Mouse (Mus musculus): Measurements from ENCODE around the gene Nol6. TPM values are rescaled to one million over a fixed set of nuclear protein-coding genes. Genes with fewer than 3 reads are reported as not detected.
"Not testable (repeated sequence)": the region's sequence is repeated elsewhere in the genome, so short reads cannot be mapped to it uniquely, and the experiment has no call there.

Gene Nol6
- polyA plus RNA-seq, 1 experiment from 2014 or later: 18.6 TPM

- Histone ChIP-seq H3K9ac (replicated peaks; ENCODE audit: low read length) (no peak overlapping the region), H3K4me2 (ENCODE audit: low read depth, low read length) (no peak overlapping the region), H3K27me3 (ENCODE audit: control insufficient read depth, insufficient read depth, low read length) (no peaks in the 10 kb centered on the region), H3K27ac (replicated peaks; ENCODE audit: low read depth, low read length) (no peak overlapping the region), H3K9me3 (replicated peaks; ENCODE audit: control insufficient read depth, low read length) (no peaks in the 10 kb centered on the region), H3K4me3 (ENCODE audit: low read depth, low read length) (no peak overlapping the region), H3K4me1 (ENCODE audit: control insufficient read depth, insufficient read depth, low read length) (no peaks in the 10 kb centered on the region), H3K36me3 (replicated peaks; ENCODE audit: control insufficient read depth, insufficient read depth, low read depth, low read length) (no peaks in the 10 kb centered on the region)
- 82% methylated on average over 4 of the region's 4 CpGs for WGBS
- no peak for ATAC-seq (replicated peaks; ENCODE audit: insufficient number of reproducible peaks, low FRiP score, low TSS enrichment, low read depth)
- DNase-seq (ENCODE audit: low spot score): no peak
Measured at GRCm38 (mm10) chr4:41089189-41089588, 35.1 kb downstream of the Nol6 start.

DNA sequence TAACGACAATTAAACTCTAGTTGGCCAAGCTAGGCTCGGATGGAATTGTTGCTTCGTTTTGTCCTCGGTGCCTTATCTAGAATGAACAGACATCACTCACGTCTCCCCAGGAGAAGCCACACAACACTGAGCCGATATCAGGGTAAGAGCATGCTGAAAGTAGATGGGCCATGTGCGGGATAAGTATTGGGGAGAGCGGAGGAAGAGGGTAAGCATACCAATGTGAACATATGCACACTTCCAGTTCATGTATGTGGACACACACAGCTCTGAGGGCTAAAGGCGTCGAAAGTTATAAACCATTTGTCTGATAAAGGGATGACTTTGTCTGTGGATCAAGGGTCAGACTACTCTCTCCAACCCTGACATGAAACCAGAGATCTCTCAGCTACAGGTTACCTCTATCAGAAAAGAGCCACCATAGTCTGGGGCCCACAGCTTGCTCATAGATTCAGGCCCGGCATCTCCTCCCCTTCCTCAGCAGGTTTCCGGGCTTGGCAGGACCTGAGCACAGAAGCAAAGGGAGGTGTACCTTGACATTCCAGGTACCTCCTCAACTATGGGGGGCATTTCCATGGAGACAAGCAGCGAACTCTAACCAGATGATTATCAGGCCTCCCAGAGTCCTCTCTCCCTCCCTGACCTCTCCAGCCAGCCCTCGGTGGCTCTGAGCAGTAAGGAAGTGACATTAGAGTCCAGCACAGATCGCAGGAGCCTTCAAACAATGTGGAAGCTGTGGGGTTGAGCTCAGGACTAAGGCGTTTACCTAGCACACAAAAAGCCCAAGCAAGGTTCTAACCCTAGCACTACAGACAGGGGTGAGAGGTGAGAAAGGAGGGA lies 36.6 kb downstream of the Nol6 start:
- no peaks in the 10 kb centered on the region; the same call in 1 of the 2 replicates for H3K27me3 ChIP-seq (ENCODE audit: control insufficient read depth, insufficient read depth, low read length)
- H3K4me2 ChIP-seq (ENCODE audit: low read depth, low read length): no peak overlapping the region
- WGBS: 87% methylated on average over 16 of the region's 16 CpGs
- ATAC-seq (replicated peaks; ENCODE audit: insufficient number of reproducible peaks, low FRiP score, low TSS enrichment, low read depth): no peak
- no peaks in the 10 kb centered on the region for H3K9me3 ChIP-seq (replicated peaks; ENCODE audit: control insufficient read depth, low read length)
- no peak overlapping the region for H3K9ac ChIP-seq (replicated peaks; ENCODE audit: low read length)
- H3K27ac ChIP-seq (replicated peaks; ENCODE audit: low read depth, low read length): no peak overlapping the region
- DNase-seq (ENCODE audit: low spot score): no peak
- H3K4me1 ChIP-seq (ENCODE audit: control insufficient read depth, insufficient read depth, low read length): no peaks in the 10 kb centered on the region
- H3K36me3 ChIP-seq (replicated peaks; ENCODE audit: control insufficient read depth, insufficient read depth, low read depth, low read length): no peaks in the 10 kb centered on the region
- no peak overlapping the region for H3K4me3 ChIP-seq (ENCODE audit: low read depth, low read length)

DNA sequence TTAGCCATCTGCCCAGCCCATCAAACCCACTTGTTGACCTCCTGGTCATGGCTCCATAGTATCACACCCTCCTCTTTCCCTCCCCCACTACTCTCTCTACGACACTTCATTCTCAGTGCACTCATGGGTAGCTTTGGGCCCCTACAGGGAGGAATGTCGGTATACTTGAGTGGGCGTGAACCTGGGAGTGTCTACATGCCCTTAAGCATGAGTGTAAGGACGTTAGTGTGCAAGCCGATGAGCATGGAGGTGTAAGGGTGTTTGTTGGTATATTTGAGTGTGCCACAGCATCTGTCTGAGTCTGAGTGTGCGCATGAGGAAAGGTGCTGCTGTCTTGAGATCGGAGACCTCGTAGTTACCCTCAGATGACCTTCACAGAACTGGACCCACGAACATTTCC lies 37.3 kb downstream of the Nol6 start:
- H3K36me3 ChIP-seq (replicated peaks; ENCODE audit: control insufficient read depth, insufficient read depth, low read depth, low read length): no peaks in the 10 kb centered on the region
- ATAC-seq (replicated peaks; ENCODE audit: insufficient number of reproducible peaks, low FRiP score, low TSS enrichment, low read depth): no peak
- H3K9me3 ChIP-seq (replicated peaks; ENCODE audit: control insufficient read depth, low read length): no peaks in the 10 kb centered on the region
- no peak overlapping the region for H3K4me2 ChIP-seq (ENCODE audit: low read depth, low read length)
- no peak overlapping the region for H3K4me3 ChIP-seq (ENCODE audit: low read depth, low read length)
- DNase-seq (ENCODE audit: low spot score): no peak
- H3K27ac ChIP-seq (replicated peaks; ENCODE audit: low read depth, low read length): no peak overlapping the region
- WGBS: 82% methylated on average over 9 of the region's 9 CpGs
- no peaks in the 10 kb centered on the region for H3K4me1 ChIP-seq (ENCODE audit: control insufficient read depth, insufficient read depth, low read length)
- no peaks in the 10 kb centered on the region; the same call in 1 of the 2 replicates for H3K27me3 ChIP-seq (ENCODE audit: control insufficient read depth, insufficient read depth, low read length)
- no peak overlapping the region for H3K9ac ChIP-seq (replicated peaks; ENCODE audit: low read length)

DNA sequence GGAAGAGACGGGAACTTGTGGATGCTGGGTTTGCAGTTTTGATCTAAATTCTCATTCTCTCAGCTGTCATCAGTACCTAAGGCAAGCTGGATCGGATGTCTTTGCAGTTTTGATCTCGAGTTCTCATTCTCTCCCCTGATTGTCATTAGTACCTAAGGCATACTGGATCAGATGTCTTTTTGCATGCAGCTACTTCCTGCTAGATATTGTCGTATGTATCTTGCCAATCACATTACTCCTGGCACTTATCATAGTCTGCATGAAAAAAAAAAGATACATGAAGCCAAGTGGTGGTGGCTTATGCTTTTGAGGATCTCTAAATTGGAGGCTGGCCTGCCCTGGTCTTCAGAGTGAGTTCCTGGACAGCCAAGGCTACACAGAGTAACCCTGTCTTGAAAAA lies 39.4 kb downstream of the Nol6 start:
- H3K9ac ChIP-seq (replicated peaks; ENCODE audit: low read length): no peak overlapping the region
- ATAC-seq (replicated peaks; ENCODE audit: insufficient number of reproducible peaks, low FRiP score, low TSS enrichment, low read depth): no peak
- WGBS: 80% methylated on average over 4 of the region's 4 CpGs

DNA sequence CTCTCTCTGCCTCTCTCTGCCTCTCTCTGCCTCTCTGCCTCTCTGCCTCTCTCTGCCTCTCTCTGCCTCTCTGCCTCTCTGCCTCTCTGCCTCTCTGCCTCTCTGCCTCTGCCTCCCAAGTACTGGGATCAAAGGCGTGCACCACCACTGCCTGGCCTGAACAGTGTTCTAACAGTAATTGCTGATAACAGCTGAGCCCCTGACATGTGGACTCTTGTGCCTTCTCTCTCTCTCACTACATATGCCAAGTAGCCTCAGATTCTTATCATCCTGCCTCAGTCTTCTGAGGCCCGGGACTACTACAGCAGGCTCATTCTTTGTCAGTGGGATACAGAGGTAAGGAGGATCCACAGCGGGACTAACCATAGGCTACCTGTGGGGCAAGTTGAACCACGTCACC lies 41.5 kb downstream of the Nol6 start:
- DNase-seq (ENCODE audit: low spot score); H3K4me1 ChIP-seq (ENCODE audit: control insufficient read depth, insufficient read depth, low read length); H3K9ac ChIP-seq (replicated peaks; ENCODE audit: low read length); H3K9me3 ChIP-seq (replicated peaks; ENCODE audit: control insufficient read depth, low read length); H3K4me2 ChIP-seq (ENCODE audit: low read depth, low read length); H3K4me3 ChIP-seq (ENCODE audit: low read depth, low read length); H3K36me3 ChIP-seq (replicated peaks; ENCODE audit: control insufficient read depth, insufficient read depth, low read depth, low read length); H3K27ac ChIP-seq (replicated peaks; ENCODE audit: low read depth, low read length); H3K27me3 ChIP-seq (ENCODE audit: control insufficient read depth, insufficient read depth, low read length); ATAC-seq (replicated peaks; ENCODE audit: insufficient number of reproducible peaks, low FRiP score, low TSS enrichment, low read depth): not testable (repeated sequence)
- 69% methylated on average over 4 of the region's 4 CpGs for WGBS

More for the DNA sequence above, 39.4 kb downstream of the Nol6 start:
- Histone ChIP-seq H3K36me3 (replicated peaks; ENCODE audit: control insufficient read depth, insufficient read depth, low read depth, low read length) (no peaks in the 10 kb centered on the region), H3K9me3 (replicated peaks; ENCODE audit: control insufficient read depth, low read length) (no peaks in the 10 kb centered on the region), H3K4me3 (ENCODE audit: low read depth, low read length) (no peak overlapping the region), H3K4me2 (ENCODE audit: low read depth, low read length) (no peak overlapping the region), H3K27me3 (ENCODE audit: control insufficient read depth, insufficient read depth, low read length) (no peaks in the 10 kb centered on the region; the same call in 1 of the 2 replicates), H3K4me1 (ENCODE audit: control insufficient read depth, insufficient read depth, low read length) (no peaks in the 10 kb centered on the region), H3K27ac (replicated peaks; ENCODE audit: low read depth, low read length) (no peak overlapping the region)
- no peak for DNase-seq (ENCODE audit: low spot score)

GRCm38 (mm10) chr4:41081733-41082132 lies 42.5 kb downstream of the Nol6 start:
- no peak overlapping the region for H3K4me2 ChIP-seq (ENCODE audit: low read depth, low read length)
- no peak overlapping the region for H3K27ac ChIP-seq (replicated peaks; ENCODE audit: low read depth, low read length)
- ATAC-seq (replicated peaks; ENCODE audit: insufficient number of reproducible peaks, low FRiP score, low TSS enrichment, low read depth) (no peak), DNase-seq (ENCODE audit: low spot score) (no peak)
- H3K9ac ChIP-seq (replicated peaks; ENCODE audit: low read length): no peak overlapping the region
- no peaks in the 10 kb centered on the region; the same call in 1 of the 2 replicates for H3K27me3 ChIP-seq (ENCODE audit: control insufficient read depth, insufficient read depth, low read length)
- no peaks in the 10 kb centered on the region for H3K36me3 ChIP-seq (replicated peaks; ENCODE audit: control insufficient read depth, insufficient read depth, low read depth, low read length)
- H3K9me3 ChIP-seq (replicated peaks; ENCODE audit: control insufficient read depth, low read length): no peaks in the 10 kb centered on the region
- H3K4me1 ChIP-seq (ENCODE audit: control insufficient read depth, insufficient read depth, low read length): no peaks in the 10 kb centered on the region
- 82% methylated on average over 5 of the region's 5 CpGs for WGBS
- H3K4me3 ChIP-seq (ENCODE audit: low read depth, low read length): no peak overlapping the region

- H3K27me3 ChIP-seq (ENCODE audit: control insufficient read depth, insufficient read depth, low read length): no peaks in the 10 kb centered on the region; the same call in 1 of the 2 replicates
- WGBS: 75% methylated on average over 6 of the region's 6 CpGs
- H3K9me3 ChIP-seq (replicated peaks; ENCODE audit: control insufficient read depth, low read length): no peaks in the 10 kb centered on the region
- no peak overlapping the region for H3K4me2 ChIP-seq (ENCODE audit: low read depth, low read length)
- H3K27ac ChIP-seq (replicated peaks; ENCODE audit: low read depth, low read length): no peak overlapping the region
- no peak overlapping the region for H3K4me3 ChIP-seq (ENCODE audit: low read depth, low read length)
- ATAC-seq (replicated peaks; ENCODE audit: insufficient number of reproducible peaks, low FRiP score, low TSS enrichment, low read depth): no peak
- H3K36me3 ChIP-seq (replicated peaks; ENCODE audit: control insufficient read depth, insufficient read depth, low read depth, low read length): no peaks in the 10 kb centered on the region
- H3K9ac ChIP-seq (replicated peaks; ENCODE audit: low read length): no peak overlapping the region
- no peaks in the 10 kb centered on the region for H3K4me1 ChIP-seq (ENCODE audit: control insufficient read depth, insufficient read depth, low read length)
- no peak for DNase-seq (ENCODE audit: low spot score)
Measured at GRCm38 (mm10) chr4:41078726-41079125, 45.5 kb downstream of the Nol6 start.

GRCm38 (mm10) chr4:41074461-41074860 lies 49.8 kb downstream of the Nol6 start:
- no peaks in the 10 kb centered on the region for H3K36me3 ChIP-seq (replicated peaks; ENCODE audit: control insufficient read depth, insufficient read depth, low read depth, low read length)
- H3K9me3 ChIP-seq (replicated peaks; ENCODE audit: control insufficient read depth, low read length): no peaks in the 10 kb centered on the region
- DNase-seq (ENCODE audit: low spot score) (no peak), ATAC-seq (replicated peaks; ENCODE audit: insufficient number of reproducible peaks, low FRiP score, low TSS enrichment, low read depth) (no peak)
- WGBS: 75% methylated on average over 6 of the region's 6 CpGs
- H3K27ac ChIP-seq (replicated peaks; ENCODE audit: low read depth, low read length): no peak overlapping the region
- H3K4me2 ChIP-seq (ENCODE audit: low read depth, low read length): no peak overlapping the region
- H3K4me1 ChIP-seq (ENCODE audit: control insufficient read depth, insufficient read depth, low read length): no peaks in the 10 kb centered on the region
- no peak overlapping the region for H3K4me3 ChIP-seq (ENCODE audit: low read depth, low read length)
- H3K9ac ChIP-seq (replicated peaks; ENCODE audit: low read length): no peak overlapping the region
- H3K27me3 ChIP-seq (ENCODE audit: control insufficient read depth, insufficient read depth, low read length): no peaks in the 10 kb centered on the region

Measured in embryonic facial prominence, embryonic 11.5 days (tissue).